Mouse (Mus musculus) neutrophil, adult 65 days (primary cell): ENCODE measurements around the gene Pptc7. TPM values are rescaled to one million over a fixed set of nuclear protein-coding genes. Genes with fewer than 3 reads are reported as not detected.

Source experiments
- total RNA-seq: library from RNA; stranded (reverse); gene quantifications from 2 replicates; pipeline ENCODE4 v1.2.4, GENCODE M21; 2023

Pptc7 gene
- total RNA-seq = 11.2 and 14.2 TPM in 2 replicates

GRCm38 (mm10) chr5:122284183-122285028 lies at the start of gene Pptc7:
TSS of gene Pptc7 (plus strand) at chr5:122284365.

GRCm38 (mm10) chr5:122263933-122264905 lies 19.9 kb upstream of the Pptc7 start, which contains the start of gene Tctn1:
TSS of gene Tctn1 (minus strand) at chr5:122264460.

GRCm38 (mm10) chr5:122353807-122354491 lies 69.8 kb downstream of the Pptc7 start, which contains the start of the genes Rad9b and Vps29:
TSS of gene Rad9b (minus strand) at chr5:122354233.
TSS of gene Vps29 (plus strand) at chr5:122354369.

GRCm38 (mm10) chr5:122371591-122372191 lies 87.5 kb downstream of the Pptc7 start, which contains the start of gene Gpn3:
TSS of gene Gpn3 (plus strand) at chr5:122371876.

GRCm38 (mm10) chr5:122372192-122372769 lies 88.1 kb downstream of the Pptc7 start, which contains the start of gene Fam216a:
TSS of gene Fam216a (minus strand) at chr5:122372364.

Other genes starting within 250 kb of the Pptc7 start
- gene Cux2, start 234.3 kb upstream of the Pptc7 start, total RNA-seq = 0.27 and 1.7 TPM in 2 replicates
- 5.8 and 10.0 TPM in 2 replicates for gene Myl2, start 183.4 kb upstream of the Pptc7 start, total RNA-seq
- gene Ccdc63, start 143.5 kb upstream of the Pptc7 start, total RNA-seq = 8.9 and 12.0 TPM in 2 replicates
- 128 and 167 TPM in 2 replicates for gene Ppp1cc, start 126.1 kb upstream of the Pptc7 start, total RNA-seq
- gene Hvcn1, start 77.6 kb upstream of the Pptc7 start, total RNA-seq = 90.1 and 98.8 TPM in 2 replicates
- gene Tctn1, start 19.9 kb upstream of the Pptc7 start, total RNA-seq = 7.6 TPM in 2 replicates
- gene Rad9b, start 69.9 kb downstream of the Pptc7 start, total RNA-seq = 0.29 TPM in 1 of 2 replicates, not detected in the other
- gene Vps29, start 70.0 kb downstream of the Pptc7 start, total RNA-seq = 52.9 and 57.5 TPM in 2 replicates
- gene Gpn3, start 87.5 kb downstream of the Pptc7 start, total RNA-seq = 8.2 and 11.1 TPM in 2 replicates
- gene Fam216a, start 88.0 kb downstream of the Pptc7 start, total RNA-seq = 4.4 and 5.3 TPM in 2 replicates
- gene Arpc3, start 107.5 kb downstream of the Pptc7 start, total RNA-seq = 581 and 726 TPM in 2 replicates
- 26.0 and 35.8 TPM in 2 replicates for gene Anapc7, start 137.3 kb downstream of the Pptc7 start, total RNA-seq
- gene Atp2a2, start 217.9 kb downstream of the Pptc7 start, total RNA-seq = 53.1 and 73.8 TPM in 2 replicates